Mouse (Mus musculus): ENCODE measurements around the gene Trim71. TPM values are rescaled to one million over a fixed set of nuclear protein-coding genes. Genes with fewer than 3 reads are reported as not detected.

The Trim71 gene
- polyA plus RNA-seq (2012; rRNA removed): 0.80 and 0.84 TPM in 2 replicates

DNA sequence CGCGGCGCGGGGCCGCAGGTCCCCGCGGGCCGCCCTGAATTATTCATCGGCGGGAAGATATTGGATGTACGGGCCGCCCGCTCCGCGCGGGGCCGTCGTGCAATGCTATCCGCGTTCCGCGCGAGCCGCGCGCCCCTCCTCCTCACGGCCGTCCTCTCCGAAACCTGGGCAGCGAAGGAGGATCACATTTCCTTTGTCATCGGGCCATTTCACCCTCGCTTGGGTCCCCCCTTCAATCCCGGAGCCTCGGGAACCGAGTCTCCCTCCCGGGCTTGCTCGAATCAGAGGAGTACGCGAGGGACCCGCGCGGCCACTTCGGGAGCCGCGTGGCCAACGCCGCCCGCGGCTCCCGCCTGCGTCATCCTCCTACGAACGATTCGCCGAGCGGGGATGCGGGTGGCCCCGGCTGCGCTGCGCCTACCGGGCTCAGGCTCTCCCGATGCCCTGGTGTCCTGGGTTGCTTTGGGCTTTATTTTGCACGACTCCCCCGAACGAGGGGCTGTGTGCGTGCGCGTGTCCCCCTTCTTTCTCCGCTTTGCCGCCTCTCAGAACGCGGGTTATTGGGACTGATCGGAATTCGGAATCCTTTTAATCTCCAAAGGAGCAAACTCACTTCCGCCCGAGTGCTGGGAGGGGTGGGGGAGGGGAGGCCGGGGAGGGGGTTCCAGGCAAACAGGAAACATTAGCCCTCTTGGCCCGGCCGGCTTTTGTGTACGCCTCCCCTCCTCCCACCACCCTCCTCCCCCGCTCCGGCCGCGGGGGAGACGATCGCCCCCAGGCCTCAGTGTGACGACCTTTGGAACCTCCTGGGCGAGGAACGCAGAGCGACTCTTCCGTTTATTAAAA lies at the start of gene Trim71:
TSS of gene Trim71 (minus strand) at position 609 of the 846 bp plus-strand sequence.

DNA sequence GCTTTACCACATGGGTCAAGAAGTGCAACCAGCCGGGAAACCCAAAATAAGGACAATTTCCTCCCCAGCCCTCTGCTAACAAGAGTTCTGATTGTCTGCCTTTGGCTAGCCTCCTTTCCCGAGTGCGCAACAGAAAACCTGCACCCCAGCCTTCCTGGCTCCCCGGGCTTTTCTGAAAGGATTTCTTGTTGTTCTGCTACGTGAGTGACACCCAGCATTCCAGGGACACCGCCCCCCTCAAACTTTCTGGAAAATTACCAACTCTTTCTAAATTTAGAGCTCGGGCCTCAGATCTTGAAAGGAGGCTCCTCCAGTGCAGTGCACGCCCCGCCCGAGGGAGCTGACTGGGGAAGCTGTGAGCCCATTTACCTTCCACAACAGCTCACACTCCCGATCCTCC lies 48.8 kb downstream of the Trim71 start, which contains the start of gene C130032M10Rik:
TSS of gene C130032M10Rik (plus strand) at position 334 of the 400 bp plus-strand sequence.

DNA sequence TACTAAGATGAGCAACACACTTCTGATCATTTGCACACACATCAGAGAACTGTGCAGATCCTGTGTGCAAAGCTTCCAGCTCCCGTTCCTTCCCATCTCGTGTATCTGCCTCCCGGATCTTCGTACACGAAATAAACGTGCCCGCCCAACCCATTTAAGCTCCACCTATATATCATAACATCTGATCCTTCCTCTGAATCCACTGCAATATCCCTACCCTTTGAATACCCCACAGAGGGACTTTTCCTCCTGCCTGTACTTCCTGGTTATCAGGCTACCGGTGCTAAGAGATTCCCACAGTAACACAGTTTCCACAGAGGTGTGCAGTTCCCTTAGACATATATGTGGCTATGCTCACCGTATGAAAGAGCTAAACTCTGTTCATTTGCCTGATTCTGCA lies 59.4 kb downstream of the Trim71 start, which contains the start of gene Ccr4:
TSS of gene Ccr4 (minus strand) at position 101 of the 400 bp plus-strand sequence.

Other genes with a start within 250 kb of the Trim71 start
- not detected in 2 replicates for gene Bcl2a1c, start 234.2 kb downstream of the Trim71 start, polyA plus RNA-seq (2012; rRNA removed)
- 13.8 and 17.7 TPM in 2 replicates for gene Crtap, start 173.7 kb downstream of the Trim71 start, polyA plus RNA-seq (2012; rRNA removed)
- 8.1 and 10.1 TPM in 2 replicates for gene Glb1, start 163.3 kb downstream of the Trim71 start, polyA plus RNA-seq (2012; rRNA removed)
- 1.0 and 1.5 TPM in 2 replicates for gene Tmppe, start 163.3 kb downstream of the Trim71 start, polyA plus RNA-seq (2012; rRNA removed)
- 0.01 and 0.03 TPM in 2 replicates for gene Ccr4, start 59.5 kb downstream of the Trim71 start, polyA plus RNA-seq (2012; rRNA removed)
- gene C130032M10Rik, start 48.7 kb downstream of the Trim71 start, polyA plus RNA-seq (2012; rRNA removed): not detected in 2 replicates
- gene Cnot10, start 75.8 kb upstream of the Trim71 start, polyA plus RNA-seq (2012; rRNA removed): 21.4 and 23.2 TPM in 2 replicates
- 9.8 and 11.8 TPM in 2 replicates for gene Dync1li1, start 124.4 kb upstream of the Trim71 start, polyA plus RNA-seq (2012; rRNA removed)
- gene Cmtm6, start 166.7 kb upstream of the Trim71 start, polyA plus RNA-seq (2012; rRNA removed): 10.3 and 12.5 TPM in 2 replicates
- 30.2 and 38.2 TPM in 2 replicates for gene Cmtm7, start 217.5 kb upstream of the Trim71 start, polyA plus RNA-seq (2012; rRNA removed)

All from liver, embryonic 14 days (tissue).